11 mouse cellular contexts compared by ENCODE assay signal in the genomic region with DNA sequence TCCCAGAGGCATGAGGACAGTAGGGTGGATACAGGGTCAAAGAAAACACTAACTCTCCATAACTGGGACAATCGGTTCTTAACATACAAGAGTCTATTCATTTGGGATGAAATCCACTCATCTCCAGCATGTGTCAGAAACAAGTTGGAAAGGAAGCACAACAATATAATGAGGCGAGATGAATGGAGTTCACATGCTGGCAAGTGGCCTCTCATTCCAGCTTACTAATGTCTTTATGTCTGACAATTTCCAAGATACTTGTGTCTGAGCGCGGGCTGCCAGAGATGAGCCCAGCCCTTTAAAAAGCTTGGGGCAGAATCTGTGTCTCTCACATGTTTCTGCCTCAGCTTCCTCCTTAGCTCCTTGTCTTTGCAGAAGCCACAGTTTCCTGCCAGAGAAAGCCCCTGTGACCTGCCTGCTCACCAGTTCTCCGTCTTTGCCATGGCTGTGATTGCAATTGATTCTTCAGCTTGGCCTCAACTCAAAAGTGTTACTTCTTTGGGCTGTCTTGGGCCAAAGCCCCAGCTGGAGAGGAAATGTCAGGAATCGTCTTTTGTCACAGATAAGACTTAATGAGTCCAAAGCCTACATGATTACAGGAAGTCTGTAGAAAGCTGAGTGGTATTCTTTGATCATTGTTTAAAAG.
A peak's percentile ranks its signal among the peaks of the same experiment; 100 is the strongest.
DNase-seq lines count a peak whose midpoint lies in the region; ATAC-seq and TF ChIP-seq lines count a peak whose summit lies in the region.
"Had no signal": no experiment of that assay in that cellular context is flagged by ENCODE, and none has a peak within 500 bp of the region (broad histone marks: within the 10 kb centered on the region; RNA-seq: fewer than 3 reads in every experiment).

No protein-coding gene starts in this region.

- no peaks in the 10 kb centered on the region for H3K27me3 ChIP-seq in heart, postnatal 0 days (ENCODE audit: control insufficient read depth, insufficient read depth, low read length)
- no peaks in the 10 kb centered on the region for H3K27me3 ChIP-seq in liver, embryonic 11.5 days (replicated peaks; ENCODE audit: control insufficient read depth, insufficient read depth, low read length)
- H3K27me3 ChIP-seq: limb, embryonic 12.5 days; neural tube, embryonic 13.5 days had no signal

- 19% methylated on average over 6 of the region's 6 CpGs for WGBS in heart, postnatal 0 days
- 33% methylated on average over 6 of the region's 6 CpGs for WGBS in liver, embryonic 11.5 days

- peak; percentile 86; the same call in 1 of the 2 replicates for TF ChIP-seq EP300 in heart, postnatal 0 days (IDR thresholded peaks at IDR 0.05; ENCODE audit: low read depth)

- H3K4me3 ChIP-seq in heart, postnatal 0 days (ENCODE audit: low read depth, low read length): no peak overlapping the region
- no peak overlapping the region for H3K4me3 ChIP-seq in liver, embryonic 11.5 days (ENCODE audit: low read depth, low read length)
- H3K4me3 ChIP-seq: limb, embryonic 12.5 days; neural tube, embryonic 13.5 days had no signal

- no peak overlapping the region for H3K9ac ChIP-seq in heart, postnatal 0 days (replicated peaks; ENCODE audit: low read depth, low read length)
- H3K9ac ChIP-seq in liver, embryonic 11.5 days (ENCODE audit: low read depth, low read length): no peak overlapping the region
- H3K9ac ChIP-seq: limb, embryonic 12.5 days; neural tube, embryonic 13.5 days had no signal

- ATAC-seq in heart, postnatal 0 days (ENCODE audit: insufficient read depth, low read depth): peak; percentile 51
- ATAC-seq in liver, embryonic 11.5 days (replicated peaks; ENCODE audit: low FRiP score): no peak; the same call in 1 of the 2 replicates

- DNase-seq in 416B (ENCODE audit: low read depth): peak; percentile 41
- peak; percentile 13 for DNase-seq in ZHBTc4 (ENCODE audit: low read depth, low spot score)
- peak; percentile 28 for DNase-seq in heart, postnatal 0 days (ENCODE audit: low spot score)
- DNase-seq in liver, embryonic 11.5 days (ENCODE audit: low spot score): no peak
- DNase-seq in frontal cortex, postnatal 36 days (ENCODE audit: low spot score in 2 of 2): no peak
- no peak for DNase-seq in left cerebral cortex, adult 18-20 months (ENCODE audit: low spot score in 2 of 2)
- DNase-seq in ovary, postnatal 36 days (ENCODE audit: low spot score): no peak
- DNase-seq: cerebellum, postnatal 25 days had no signal

- no peaks in the 10 kb centered on the region for H3K36me3 ChIP-seq in heart, postnatal 0 days (replicated peaks; ENCODE audit: control insufficient read depth, insufficient read depth, low read length)
- no peaks in the 10 kb centered on the region for H3K36me3 ChIP-seq in liver, embryonic 11.5 days (ENCODE audit: control insufficient read depth, insufficient read depth, low read length)
- H3K36me3 ChIP-seq: limb, embryonic 12.5 days; neural tube, embryonic 13.5 days had no signal

- H3K9me3 ChIP-seq in heart, postnatal 0 days (replicated peaks; ENCODE audit: control insufficient read depth, low read length): no peaks in the 10 kb centered on the region
- no peaks in the 10 kb centered on the region for H3K9me3 ChIP-seq in liver, embryonic 11.5 days (ENCODE audit: control insufficient read depth, low read length)
- H3K9me3 ChIP-seq: limb, embryonic 12.5 days; neural tube, embryonic 13.5 days had no signal

- H3K4me1 ChIP-seq in heart, postnatal 0 days (ENCODE audit: control insufficient read depth, insufficient read depth): no peaks in the 10 kb centered on the region; the same call in 1 of the 2 replicates
- H3K4me1 ChIP-seq in liver, embryonic 11.5 days (replicated peaks; ENCODE audit: control insufficient read depth, insufficient read depth, low read length): no peaks in the 10 kb centered on the region; the same call in 1 of the 2 replicates
- H3K4me1 ChIP-seq: limb, embryonic 12.5 days; neural tube, embryonic 13.5 days had no signal

- peak overlapping the region; percentile 25; the same call in 1 of the 2 replicates for H3K4me2 ChIP-seq in heart, postnatal 0 days (ENCODE audit: low read depth, low read length)
- H3K4me2 ChIP-seq in liver, embryonic 11.5 days: no peak overlapping the region
- H3K4me2 ChIP-seq: limb, embryonic 12.5 days; neural tube, embryonic 13.5 days had no signal

- peak overlapping the region; percentile 41 for H3K27ac ChIP-seq in heart, postnatal 0 days (ENCODE audit: low read depth)
- H3K27ac ChIP-seq in liver, embryonic 11.5 days (ENCODE audit: low read depth, low read length): 0 out of 2 replicates have a peak overlapping the region, but pooled peaks have one; percentile 0
- H3K27ac ChIP-seq: limb, embryonic 12.5 days; neural tube, embryonic 13.5 days; stomach, postnatal 0 days had no signal

- no peak for TF ChIP-seq CTCF in heart, postnatal 0 days (IDR thresholded peaks at IDR 0.05; ENCODE audit: low read depth)

Comparison
In these comparisons a context has a peak if more than half of its experiments do, and no peak if none do; other contexts are left out.
1. DNase-seq: peak in 416B (single experiment), ZHBTc4 (single experiment) and heart, postnatal 0 days (single experiment); none in liver, embryonic 11.5 days (single experiment), frontal cortex, postnatal 36 days (0 of 2), left cerebral cortex, adult 18-20 months (0 of 2) and ovary, postnatal 36 days (single experiment).